Mouse (Mus musculus) CH12.LX (cell line): Measurements from ENCODE around the gene Hist1h2an. TPM values are rescaled to one million over a fixed set of nuclear protein-coding genes. Genes with fewer than 3 reads are reported as not detected.

ENCODE experiments used
- DNase-seq: peaks from one replicate; pipeline ENCODE4 v3.0.0-alpha.2; 2013; ENCODE audit errors: extremely low read depth
- H3K27ac ChIP-seq: 2 replicates; pipeline ENCODE4 v1.5.1; 2012; ENCODE audit warnings: low read depth, mild to moderate bottlenecking, control low read depth, moderate library complexity; ENCODE audit not compliant: insufficient read depth
- H3K27me3 ChIP-seq: replicated peaks from 2 replicates; pipeline ENCODE3; 2012; ENCODE audit warnings: inconsistent platforms
- H3K36me3 ChIP-seq, 2 experiments: replicated peaks in 1 of 2; 2 replicates each; pipeline versions ENCODE3 to v1.6.1; 2012; ENCODE audit warnings: inconsistent platforms in 1 of 2, low read length in 1 of 2, mild to moderate bottlenecking in 1 of 2, mixed read lengths in 1 of 2, moderate library complexity in 1 of 2; ENCODE audit not compliant: control insufficient read depth in 1 of 2, insufficient read depth in 1 of 2
- H3K4me1 ChIP-seq, 2 experiments: 2 replicates each; pipeline ENCODE4 v1.6.1; 2012; ENCODE audit warnings: inconsistent platforms in 1 of 2, moderate library complexity in 1 of 2; ENCODE audit not compliant: insufficient read depth in 2 of 2, control insufficient read depth in 1 of 2
- H3K4me2 ChIP-seq: 2 replicates; pipeline ENCODE4 v1.6.1; 2012; ENCODE audit warnings: low read depth, mild to moderate bottlenecking, control low read depth; ENCODE audit not compliant: poor library complexity, insufficient read depth, severe bottlenecking
- H3K4me3 ChIP-seq, 3 experiments: fragments of 150-350 bp in 1 of 3; sonication (generic) in 1 of 3; replicated peaks in 1 of 3; 2 replicates each; pipeline versions ENCODE3 to v1.5.1; 2011 to 2012; ENCODE audit warnings: low read depth in 2 of 3, low read length in 2 of 3, mild to moderate bottlenecking in 2 of 3, moderate library complexity in 2 of 3, control low read depth in 1 of 3, improper control_type of control experiment in 1 of 3, inconsistent platforms in 1 of 3, mixed read lengths in 1 of 3; ENCODE audit not compliant: poor library complexity in 1 of 3
- H3K79me2 ChIP-seq: replicated peaks from 2 replicates; pipeline ENCODE4 v1.6.1; 2012; ENCODE audit warnings: mild to moderate bottlenecking, moderate library complexity; ENCODE audit not compliant: control insufficient read depth, poor library complexity, insufficient read depth, severe bottlenecking; ENCODE audit errors: extremely low read depth
- H3K9ac ChIP-seq: 2 replicates; pipeline ENCODE4 v1.6.1; 2012; ENCODE audit warnings: low read depth, mild to moderate bottlenecking, control low read depth, moderate library complexity; ENCODE audit not compliant: insufficient read depth
- H3K9me3 ChIP-seq: replicated peaks from 2 replicates; pipeline ENCODE3; 2012; ENCODE audit warnings: low read length, inconsistent platforms, mixed read lengths
- BHLHE40 ChIP-seq: IDR thresholded peaks from 2 replicates; pipeline ENCODE4 v1.6.1; 2011; ENCODE audit warnings: mild to moderate bottlenecking, low read depth, low read length, improper control_type of control experiment
- CTCF ChIP-seq, 2 experiments: IDR thresholded peaks in 1 of 2; conservative IDR thresholded peaks in 1 of 2; 2 replicates each; pipeline ENCODE4 v1.5.1; 2011 to 2012; ENCODE audit warnings: low read depth in 2 of 2, low read length in 2 of 2, improper control_type of control experiment in 1 of 2, inconsistent platforms in 1 of 2, mild to moderate bottlenecking in 1 of 2, moderate library complexity in 1 of 2
- E2F4 ChIP-seq: IDR thresholded peaks from 2 replicates; pipeline ENCODE4 v1.6.1; 2011; ENCODE audit warnings: low read depth, low read length, improper control_type of control experiment; ENCODE audit not compliant: insufficient replicate concordance
- EP300 ChIP-seq: IDR thresholded peaks from 2 replicates; pipeline ENCODE4 v1.6.1; 2011; ENCODE audit warnings: low read length, improper control_type of control experiment
- HCFC1 ChIP-seq: IDR thresholded peaks from 2 replicates; pipeline ENCODE4 v1.6.1; 2012; ENCODE audit warnings: low read depth, mild to moderate bottlenecking, inconsistent platforms, low read length, improper control_type of control experiment
- IRF4 ChIP-seq: IDR thresholded peaks from 2 replicates; pipeline ENCODE4 v1.6.1; 2014; ENCODE audit warnings: low read depth, mild to moderate bottlenecking, inconsistent platforms, low read length, improper control_type of control experiment
- JUN ChIP-seq: IDR thresholded peaks from 2 replicates; pipeline ENCODE4 v1.6.1; 2011; ENCODE audit warnings: low read depth, mild to moderate bottlenecking, low read length, improper control_type of control experiment, moderate library complexity; ENCODE audit not compliant: insufficient read depth
- JUND ChIP-seq: conservative IDR thresholded peaks from 2 replicates; pipeline ENCODE4 v1.6.1; 2011; ENCODE audit warnings: low read depth, low read length, improper control_type of control experiment
- KAT2A ChIP-seq: IDR thresholded peaks from 2 replicates; pipeline ENCODE4 v1.6.1; 2012; ENCODE audit warnings: low read length, improper control_type of control experiment, inconsistent platforms; ENCODE audit not compliant: insufficient replicate concordance
- MEF2A ChIP-seq: IDR thresholded peaks from 2 replicates; pipeline ENCODE4 v1.6.1; 2014; ENCODE audit warnings: low read depth, mild to moderate bottlenecking, inconsistent platforms, low read length, improper control_type of control experiment, borderline replicate concordance
- MXI1 ChIP-seq: IDR thresholded peaks from 2 replicates; pipeline ENCODE4 v1.6.1; 2011; ENCODE audit warnings: mild to moderate bottlenecking, low read depth, low read length, improper control_type of control experiment
- NELFE ChIP-seq: IDR thresholded peaks from 2 replicates; pipeline ENCODE4 v1.6.1; 2011; ENCODE audit warnings: low read depth, low read length, improper control_type of control experiment
- NRF1 ChIP-seq: IDR thresholded peaks from 2 replicates; pipeline ENCODE4 v1.6.1; 2014; ENCODE audit warnings: low read depth, mild to moderate bottlenecking, inconsistent platforms, low read length, improper control_type of control experiment, moderate library complexity
- PAX5 ChIP-seq: IDR thresholded peaks from 2 replicates; pipeline ENCODE4 v1.6.1; 2012; ENCODE audit warnings: low read length, inconsistent platforms, mixed read lengths
- RAD21 ChIP-seq: IDR thresholded peaks from 2 replicates; pipeline ENCODE4 v1.6.1; 2011; ENCODE audit warnings: low read depth, mild to moderate bottlenecking, low read length, improper control_type of control experiment, moderate library complexity
- SMC3 ChIP-seq: IDR thresholded peaks from 2 replicates; pipeline ENCODE4 v1.6.1; 2011; ENCODE audit warnings: low read depth, low read length, improper control_type of control experiment
- TBP ChIP-seq: conservative IDR thresholded peaks from 2 replicates; pipeline ENCODE4 v1.6.1; 2011; ENCODE audit warnings: low read depth, low read length, improper control_type of control experiment
- UBTF ChIP-seq: IDR thresholded peaks from 2 replicates; pipeline ENCODE4 v1.6.1; 2012; ENCODE audit warnings: low read depth, mild to moderate bottlenecking, inconsistent platforms, low read length, improper control_type of control experiment, moderate library complexity
- USF1 ChIP-seq: IDR thresholded peaks from 2 replicates; pipeline ENCODE4 v1.6.1; 2014; ENCODE audit warnings: low read depth, mild to moderate bottlenecking, inconsistent platforms, low read length, improper control_type of control experiment
- ZKSCAN1 ChIP-seq: IDR thresholded peaks from 2 replicates; pipeline ENCODE4 v1.6.1; 2012; ENCODE audit warnings: low read depth, inconsistent platforms, low read length, improper control_type of control experiment, borderline replicate concordance
- dilution Hi-C: fragments of 300-500 bp; cut with MboI; formaldehyde crosslinking; loops from 2 replicates; pipeline ENCODE4 v1.14.3; 2020; ENCODE audit warnings: low sequenced_read_pairs; ENCODE audit not compliant: extremely low pct_unique_long_range_greater_than_20kb, extremely low pct_ligation_motif_present
- in situ Hi-C: fragments of 300-500 bp; cut with MboI; formaldehyde crosslinking; loops from 3 replicates; pipeline ENCODE4 v1.14.3; 2019; ENCODE audit warnings: low sequenced_read_pairs, low pct_ligation_motif_present, low pct_unique_long_range_greater_than_20kb, mixed read lengths
- polyA plus RNA-seq: library from polyadenylated mRNA; unstranded; fragments of >175 nt; gene quantifications from 2 replicates; pipeline ENCODE4 v1.2.1, GENCODE M21; 2012; ENCODE audit warnings: low read depth; ENCODE audit not compliant: insufficient read length
- total RNA-seq, 2 experiments: library from RNA; depleted of rRNA; stranded (reverse); fragments of 300-350 nt in 1 of 2; fragments of >200 nt in 1 of 2; gene quantifications; 2 replicates each; pipeline ENCODE4 v1.2.3; 2012 to 2014

The Hist1h2an gene
- total and polyA plus RNA-seq, 3 experiments = 4.7 to 792 (median 7.1) TPM

DNA sequence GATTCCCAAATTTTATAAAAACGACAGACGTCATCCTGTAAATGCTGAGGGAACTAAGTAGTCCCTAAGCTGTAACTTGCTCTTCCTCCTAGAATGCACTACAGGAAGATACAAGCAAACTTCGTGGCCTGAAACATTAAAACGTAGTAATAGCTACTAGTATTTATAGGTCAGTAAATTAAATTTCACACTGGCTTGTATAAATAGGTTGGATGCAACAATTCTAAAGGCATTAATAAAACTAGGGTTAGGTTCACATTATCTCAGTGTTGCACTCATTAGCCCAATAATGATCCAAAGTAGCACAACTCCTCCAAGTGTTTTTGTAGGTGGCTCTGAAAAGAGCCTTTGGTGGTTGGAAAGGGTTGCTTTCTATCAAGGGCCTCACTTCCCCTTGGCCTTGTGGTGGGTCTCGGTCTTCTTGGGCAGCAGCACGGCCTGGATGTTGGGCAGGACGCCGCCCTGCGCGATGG, 33.9 kb downstream of the Hist1h2an start (continued):
- TF ChIP-seq SMC3 (no peak), NELFE (peak; percentile 47), RAD21 (no peak), MXI1 (no peak; the same call in 1 of the 2 replicates), CTCF (conservative IDR thresholded peaks at IDR 0.05 in 1 of 2, IDR thresholded peaks at IDR 0.05 in 1 of 2; ENCODE audit: low read depth in 2 of 2, low read length in 2 of 2) (no peak), BHLHE40 (peak; percentile 20; the same call in 1 of the 2 replicates), EP300 (no peak; the same call in 1 of the 2 replicates), UBTF (no peak), NRF1 (no peak), IRF4 (no peak), JUND (no peak; the same call in 1 of the 2 replicates), PAX5 (no peak), HCFC1 (peak; percentile 35; the same call in 1 of the 2 replicates), JUN (no peak), ZKSCAN1 (no peak), USF1 (no peak), E2F4 (peak; percentile 76; the same call in 1 of the 2 replicates)

DNA sequence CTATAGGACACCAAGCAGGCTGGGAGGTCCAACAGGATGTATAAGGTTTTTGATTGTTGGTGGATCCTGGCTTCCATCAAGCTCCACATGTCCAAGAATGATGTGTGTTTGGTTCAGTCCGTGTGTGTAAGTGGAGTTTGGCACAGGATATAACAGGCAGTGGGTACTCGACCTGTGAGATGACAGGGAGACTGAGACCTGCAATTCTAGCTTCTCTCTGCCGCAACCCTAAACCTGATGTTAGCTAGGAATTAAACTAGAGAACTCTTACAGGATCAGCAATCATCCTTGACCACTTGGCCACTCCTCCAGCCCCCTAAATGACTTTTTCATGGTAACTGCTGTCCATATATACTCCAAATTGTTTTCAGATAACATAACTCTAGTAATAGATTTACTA, 34.7 kb downstream of the Hist1h2an start:
- H3K79me2 ChIP-seq = no peaks in the 10 kb centered on the region
- H3K27me3 ChIP-seq = no peaks in the 10 kb centered on the region
- peak; percentile 51 for DNase-seq
- peak overlapping the region; percentile 82; the same call in 1 of the 2 replicates for H3K4me2 ChIP-seq
- peaks cover 0 to 26% of the 10 kb centered on the region in 2 experiments; a peak in 2 of 4 replicates for H3K4me1 ChIP-seq
- in situ Hi-C loops = no loop called here
- peak overlapping the region in 1 of 3 experiments; percentile 3 for H3K4me3 ChIP-seq
- dilution Hi-C loops = no loop called here
- H3K9ac ChIP-seq = peak overlapping the region; percentile 92
- H3K36me3 ChIP-seq = no peaks in the 10 kb centered on the region
- H3K27ac ChIP-seq = peak overlapping the region; percentile 85
- TF ChIP-seq KAT2A (no peak), TBP (0 out of 2 replicates have a peak, but pooled peaks have one; percentile 11), BHLHE40 (no peak)
- H3K9me3 ChIP-seq = no peaks in the 10 kb centered on the region

- peak; percentile 57 for DNase-seq
- peaks cover 0 to 26% of the 10 kb centered on the region in 2 experiments; a peak in 2 of 4 replicates for H3K4me1 ChIP-seq
- no peaks in the 10 kb centered on the region for H3K79me2 ChIP-seq
- peak overlapping the region; percentile 82; the same call in 1 of the 2 replicates for H3K4me2 ChIP-seq
- TF ChIP-seq MEF2A = peak; percentile 42; the same call in 1 of the 2 replicates
- no peak for TF ChIP-seq JUN
- dilution Hi-C loops (no loop called here), in situ Hi-C loops (no loop called here)
- no peak overlapping the region for H3K4me3 ChIP-seq
- H3K9me3 ChIP-seq = no peaks in the 10 kb centered on the region
- no peaks in the 10 kb centered on the region for H3K27me3 ChIP-seq
- peak overlapping the region; percentile 85 for H3K27ac ChIP-seq
- H3K36me3 ChIP-seq = no peaks in the 10 kb centered on the region
- peak overlapping the region; percentile 92 for H3K9ac ChIP-seq
Measured at GRCm38 (mm10) chr13:21751827-21752226, 35.2 kb downstream of the Hist1h2an start.
